Mouse (Mus musculus) v-Abl transformed pro-B cells (cell line): ENCODE results near the gene Dynlrb2.

ENCODE experiments used
- in situ Hi-C, 2 experiments: fragments of 400-800 bp; cut with MboI; formaldehyde crosslinking; loops; one replicate each; pipeline ENCODE4 v1.15.1; 2025; ENCODE audit not compliant: unreplicated experiment in 2 of 2

Gene Dynlrb2

DNA sequence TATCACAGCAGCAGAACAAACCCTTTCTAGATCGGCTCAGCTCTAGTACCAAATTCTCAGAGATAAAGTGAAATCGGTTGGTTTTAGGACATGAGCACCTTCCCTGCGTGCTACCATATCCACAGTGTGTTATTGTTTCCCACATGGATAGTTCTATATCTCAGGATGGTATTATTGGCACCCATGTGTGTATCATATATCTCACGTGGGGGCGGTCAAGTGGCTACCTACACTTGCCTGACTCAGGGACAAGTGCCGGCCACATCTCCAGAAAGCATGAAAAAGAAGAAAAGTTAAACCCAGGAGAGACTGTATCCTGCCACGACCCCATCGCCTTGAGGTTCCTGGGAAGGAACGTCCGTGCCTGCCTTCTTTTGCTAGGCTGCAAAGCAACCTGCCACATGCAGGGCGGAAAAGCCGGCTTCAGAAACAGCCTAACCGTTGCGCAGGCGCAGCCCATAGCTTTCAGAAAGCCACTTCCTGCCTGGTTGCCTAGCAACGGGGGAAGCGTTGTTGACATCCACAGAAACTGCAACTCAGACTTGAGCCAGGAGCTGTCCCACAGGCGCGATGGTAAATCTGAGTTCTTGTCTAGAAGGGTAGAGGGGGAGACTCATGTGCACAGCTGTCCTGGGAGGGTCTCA, at the start of gene Dynlrb2:
Gene Dynlrb2, plus strand, starts transcription at position 498 of the 644 bp plus-strand sequence.
- in situ Hi-C loops = no loop called here

DNA sequence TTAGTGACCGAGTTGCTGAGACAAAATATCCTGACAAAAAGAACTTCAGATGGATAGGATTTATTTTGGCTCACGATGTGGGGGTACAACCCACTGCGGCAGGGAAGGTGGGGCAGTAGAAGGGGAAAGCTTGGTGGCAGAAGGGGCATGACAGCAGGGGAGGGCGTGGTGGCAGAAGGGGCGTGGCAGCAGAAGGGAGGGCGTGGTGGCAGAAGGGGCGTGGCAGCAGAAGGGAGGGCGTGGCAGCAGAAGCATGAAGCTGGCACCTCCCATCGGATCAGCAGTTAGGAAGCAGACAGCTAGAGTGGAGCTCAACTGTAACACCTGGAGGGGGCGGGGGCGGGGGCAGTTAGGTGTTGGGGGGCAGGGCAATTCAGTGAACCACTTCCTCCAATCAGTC, 46.2 kb upstream of the Dynlrb2 start:
- in situ Hi-C loops = no loop called here

DNA sequence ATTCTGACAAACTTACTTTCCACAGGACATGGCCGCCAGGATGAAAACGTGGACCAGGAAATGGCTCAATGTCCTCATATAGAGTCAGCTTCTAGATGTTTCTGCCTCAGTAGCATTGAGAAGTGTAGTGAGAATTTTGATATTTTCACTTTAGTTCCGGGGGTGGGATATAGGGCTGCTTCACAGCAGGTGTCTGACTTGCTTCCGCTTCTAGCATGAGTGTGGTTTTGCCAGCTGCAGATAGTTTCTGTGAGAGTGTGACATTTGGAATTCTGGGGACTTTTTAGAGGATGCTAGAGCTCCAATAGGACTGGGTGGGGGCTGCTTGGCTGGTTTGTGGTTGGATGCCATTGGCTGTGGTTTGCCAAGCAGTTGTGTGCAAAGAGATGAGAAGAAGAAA, 43.3 kb upstream of the Dynlrb2 start:
- in situ Hi-C loops = no loop called here

DNA sequence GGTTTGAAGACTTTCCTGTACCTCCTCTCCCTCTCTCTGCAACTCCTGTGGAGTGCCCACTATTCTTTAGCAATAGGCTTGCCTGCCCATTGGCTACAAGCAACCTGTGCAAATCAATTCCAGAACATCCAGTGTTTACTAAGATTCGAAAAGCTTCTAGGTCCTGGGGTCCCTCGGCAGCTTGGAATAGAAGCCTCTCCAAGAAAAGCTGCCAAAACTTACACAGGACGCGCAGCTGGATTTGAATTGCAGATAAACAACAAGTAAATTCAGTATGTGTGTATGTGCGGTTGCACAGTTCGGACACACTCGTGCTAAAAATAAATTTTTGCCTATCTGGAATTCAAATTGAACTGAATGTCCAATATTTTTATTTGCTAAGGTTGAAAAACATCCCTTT, 38.2 kb upstream of the Dynlrb2 start:
- in situ Hi-C loops = no loop called here

DNA sequence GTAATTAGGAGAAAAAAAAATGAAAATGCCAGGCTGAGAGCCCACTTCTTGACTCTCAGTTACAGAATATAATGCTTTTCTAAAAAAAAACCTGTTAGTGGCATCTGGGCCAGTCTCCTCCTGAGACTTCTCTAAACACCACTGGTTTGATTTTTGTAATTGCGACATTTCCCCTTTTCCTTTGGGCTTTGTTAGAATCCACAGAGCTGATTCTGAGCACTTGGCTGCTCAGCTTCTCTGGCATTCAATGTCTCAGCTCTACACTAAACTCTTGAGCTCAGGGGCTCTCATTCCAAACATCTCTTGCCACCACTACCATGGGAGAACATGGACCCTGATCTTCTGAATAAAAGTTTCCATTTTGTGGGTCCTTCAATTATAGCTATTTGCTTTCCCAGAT, 37.7 kb upstream of the Dynlrb2 start:
- in situ Hi-C loops = no loop called here

DNA sequence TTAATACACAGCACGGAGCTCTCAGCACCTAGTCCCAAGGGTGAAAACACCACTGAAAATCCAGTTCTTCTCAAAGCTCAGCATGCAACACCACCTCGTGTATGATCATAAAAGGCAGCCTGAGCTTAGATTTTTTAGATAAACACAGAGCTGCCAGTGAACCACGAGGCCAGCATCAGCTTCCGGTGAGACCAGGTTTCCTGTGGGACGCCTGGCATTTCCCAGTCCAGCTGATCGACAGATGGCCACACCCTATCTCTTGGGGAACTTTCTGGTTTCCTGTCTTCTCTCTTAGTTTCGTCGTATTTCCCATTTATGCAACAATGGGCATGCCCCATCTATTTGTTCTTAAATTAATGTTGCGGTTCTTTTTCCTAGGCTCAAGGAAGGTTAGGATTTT, 26.8 kb upstream of the Dynlrb2 start:
- in situ Hi-C loops = loop anchor here in 1 of 2 experiments (25.0 kb wide), 1 partner anchor 559 kb away; no protein-coding TSS in a partner anchor

DNA sequence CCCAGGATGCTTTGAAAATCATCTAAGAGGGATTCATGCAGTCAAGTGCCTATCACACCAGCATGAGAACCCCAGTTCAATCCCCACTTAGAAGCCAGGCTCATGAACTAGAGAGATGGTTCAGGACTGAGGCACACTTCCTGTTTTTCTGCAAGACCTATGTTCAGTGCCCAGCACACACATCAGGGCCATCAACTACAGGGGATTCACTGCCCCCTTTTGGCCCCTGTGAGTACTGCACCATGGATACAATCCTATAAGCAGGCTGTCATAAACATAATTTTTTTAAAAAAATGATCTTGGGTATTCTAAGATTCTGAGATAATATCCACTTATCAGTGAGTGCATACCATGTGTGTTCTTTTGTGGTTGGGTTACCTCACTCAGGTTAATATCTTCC, 26.1 kb upstream of the Dynlrb2 start:
- in situ Hi-C loops = loop anchor here in 1 of 2 experiments (25.0 kb wide), 1 partner anchor 559 kb away; no protein-coding TSS in a partner anchor

DNA sequence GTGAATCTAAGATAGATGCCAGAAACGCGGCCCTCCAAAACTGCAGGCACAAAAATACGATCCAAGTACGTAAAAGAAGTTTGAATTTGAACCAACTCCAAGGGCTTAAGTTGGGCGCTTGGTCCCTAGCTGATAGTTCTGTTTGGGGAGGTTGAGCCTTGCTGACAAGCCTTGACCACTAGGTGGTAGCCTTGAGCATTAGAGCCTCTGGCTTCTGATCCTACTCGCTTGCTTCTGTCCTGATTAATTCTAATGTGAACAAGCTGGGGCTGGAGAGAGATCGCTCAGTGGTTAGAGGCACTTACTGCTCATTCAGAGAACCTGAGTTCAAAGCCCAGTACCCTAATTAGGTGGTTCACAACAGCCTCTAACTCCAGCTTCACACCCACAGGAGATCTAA, 23.9 kb upstream of the Dynlrb2 start:
- in situ Hi-C loops = loop anchor here in 1 of 2 experiments (25.0 kb wide), 1 partner anchor 556 kb away; no protein-coding TSS in a partner anchor

DNA sequence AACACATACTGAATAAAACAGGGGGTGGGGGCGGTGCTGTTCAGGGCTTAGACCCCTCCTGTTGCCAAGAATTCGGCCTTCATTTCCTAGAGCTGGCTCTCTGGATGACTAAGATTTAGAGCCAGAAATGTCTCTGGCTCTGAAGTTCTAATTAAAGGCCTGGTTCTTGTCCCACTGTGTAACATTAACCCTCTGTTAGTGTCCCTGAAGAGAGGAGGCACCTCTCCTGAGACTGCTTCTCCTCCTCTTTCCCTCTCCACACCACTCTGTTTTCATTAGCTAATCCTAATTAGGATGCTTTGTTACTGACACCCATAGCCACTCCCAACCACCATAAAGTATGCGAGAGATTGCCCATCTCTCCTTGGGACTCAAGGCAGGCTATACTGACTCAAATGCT, 22.0 kb upstream of the Dynlrb2 start:
- in situ Hi-C loops = loop anchor here in 1 of 2 experiments (25.0 kb wide), 1 partner anchor 555 kb away; no protein-coding TSS in a partner anchor

DNA sequence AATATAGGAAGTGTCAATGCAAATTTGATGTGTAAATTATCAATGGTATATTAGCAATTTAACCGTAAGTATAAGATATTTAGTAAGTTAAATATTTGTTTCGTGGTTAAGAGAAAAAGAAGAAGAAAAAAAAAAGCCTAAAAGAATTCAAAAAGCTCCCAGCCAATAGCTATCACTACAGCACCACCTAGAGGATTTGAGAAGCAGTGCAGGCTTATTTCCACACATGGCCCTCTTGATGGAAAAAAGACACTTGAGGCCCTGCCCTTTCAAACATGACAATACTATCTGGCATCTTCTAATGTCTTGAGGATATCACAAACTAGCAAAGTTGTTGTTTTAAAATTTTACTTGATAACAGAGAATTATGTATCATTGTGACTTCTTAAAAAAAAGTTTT, 20.7 kb upstream of the Dynlrb2 start:
- in situ Hi-C loops = loop anchor here in 1 of 2 experiments (25.0 kb wide), 1 partner anchor 553 kb away; no protein-coding TSS in a partner anchor

DNA sequence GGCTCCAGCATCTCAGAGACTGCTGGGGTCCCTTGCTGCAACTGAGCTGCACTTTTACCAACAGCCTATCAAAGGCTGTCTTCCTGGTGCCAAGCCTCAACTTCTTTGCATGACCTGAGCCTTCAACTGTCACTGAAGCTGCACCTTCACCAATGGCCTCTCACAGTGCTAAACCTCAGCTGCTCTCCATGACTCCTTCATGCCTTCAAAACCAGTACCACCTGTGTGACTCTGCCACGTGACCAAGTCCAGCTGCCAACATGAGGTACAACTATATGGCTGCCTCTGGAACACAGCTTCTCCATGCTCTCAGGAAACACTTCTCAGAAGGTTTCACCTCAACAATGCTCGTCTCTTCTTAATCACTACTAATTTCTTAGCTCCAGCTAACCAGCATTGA, 16.2 kb upstream of the Dynlrb2 start:
- in situ Hi-C loops = loop anchor here in 1 of 2 experiments (25.0 kb wide), 1 partner anchor 549 kb away; no protein-coding TSS in a partner anchor

DNA sequence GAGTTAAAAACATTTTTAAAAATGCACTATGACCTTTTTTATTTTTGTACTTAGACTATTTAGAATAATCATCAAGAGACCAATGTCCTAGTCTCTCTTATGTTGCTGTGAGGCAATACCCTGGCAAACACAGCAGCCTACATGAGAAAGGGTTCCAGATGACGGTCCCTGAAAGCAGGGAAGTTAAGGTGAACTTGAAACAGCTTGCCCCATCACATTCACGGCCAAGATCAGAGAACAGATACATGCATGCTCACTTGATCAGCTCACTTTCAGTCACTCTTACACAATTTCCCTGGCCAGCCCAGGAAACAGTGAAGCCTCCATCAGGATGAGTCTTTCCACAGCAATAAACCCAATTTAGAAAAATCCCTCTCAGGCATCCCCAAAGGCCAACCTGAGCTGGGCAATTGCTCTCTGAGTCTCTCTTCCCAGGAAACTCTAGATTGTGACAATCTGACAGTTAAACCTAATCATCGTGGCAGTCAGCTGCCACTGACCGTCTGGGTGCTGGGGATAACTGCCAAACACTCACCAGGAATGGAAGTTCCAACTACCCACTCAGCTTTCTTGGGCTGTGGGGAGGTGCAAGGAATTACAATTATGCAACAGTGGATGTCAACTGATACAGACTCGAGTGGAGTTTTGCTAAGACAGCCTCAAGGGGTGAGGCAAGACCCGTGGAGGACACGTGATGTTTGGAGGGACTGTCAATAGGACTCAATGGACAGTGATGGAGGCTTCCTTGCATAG, 4.5 kb upstream of the Dynlrb2 start:
- in situ Hi-C loops = no loop called here

DNA sequence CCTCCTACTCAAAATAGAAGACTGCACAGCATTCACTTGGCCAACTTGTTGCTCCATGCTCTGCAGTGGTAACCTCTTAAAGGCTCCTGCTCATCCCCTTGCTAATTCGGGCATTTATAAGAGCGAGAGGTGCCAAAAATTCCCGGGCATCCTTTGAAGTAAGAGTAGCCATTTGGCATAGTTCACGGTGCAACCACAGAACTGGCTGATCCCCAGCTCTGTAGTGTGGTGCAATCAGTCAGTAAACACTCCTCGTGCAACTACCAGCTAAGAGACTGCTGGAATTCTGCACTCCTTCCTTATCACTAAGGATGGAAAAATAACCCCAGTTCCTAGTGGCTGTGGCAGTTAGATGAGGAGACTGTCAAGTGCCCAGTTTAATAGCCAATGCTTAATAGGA, 3.9 kb downstream of the Dynlrb2 start:
- in situ Hi-C loops = no loop called here

DNA sequence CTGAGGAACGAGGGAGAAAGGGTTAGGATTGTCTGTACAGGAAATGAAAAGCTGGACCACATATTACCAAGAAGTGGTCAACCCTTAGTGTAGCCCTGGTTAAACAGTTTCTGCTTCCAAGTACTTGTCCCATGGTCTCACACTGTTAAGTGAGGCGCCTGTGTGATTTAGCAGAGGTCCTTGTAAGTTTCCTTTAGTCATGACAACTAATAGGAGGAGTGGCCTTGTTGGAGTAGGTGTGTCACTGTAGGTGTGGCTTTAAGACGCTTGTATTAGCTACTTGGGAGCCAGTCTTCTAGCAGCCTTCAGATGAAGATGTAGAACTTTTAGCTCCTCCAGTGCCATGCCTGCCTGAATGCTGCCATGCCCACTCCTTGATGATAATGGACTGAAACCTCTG, 4.5 kb downstream of the Dynlrb2 start:
- in situ Hi-C loops = no loop called here

DNA sequence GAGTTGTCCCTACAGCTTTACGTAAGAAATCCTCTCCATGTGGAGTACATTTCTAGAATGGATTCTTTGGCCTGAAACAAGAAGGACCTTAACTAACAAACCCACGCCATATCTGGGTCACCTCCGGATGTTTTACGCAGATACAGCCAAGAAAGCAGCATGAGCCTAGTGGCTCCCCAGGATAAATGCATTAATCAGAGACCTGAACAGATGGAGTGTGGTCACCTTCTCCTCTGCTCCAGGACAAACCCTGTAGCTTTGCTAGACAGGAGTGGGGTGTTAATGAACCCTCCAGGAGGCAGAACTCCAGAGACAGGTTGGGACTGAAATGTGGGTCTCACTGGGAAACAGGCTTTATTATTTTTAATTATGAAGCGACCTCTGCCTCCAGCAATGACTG, 14.9 kb downstream of the Dynlrb2 start:
- in situ Hi-C loops = no loop called here

DNA sequence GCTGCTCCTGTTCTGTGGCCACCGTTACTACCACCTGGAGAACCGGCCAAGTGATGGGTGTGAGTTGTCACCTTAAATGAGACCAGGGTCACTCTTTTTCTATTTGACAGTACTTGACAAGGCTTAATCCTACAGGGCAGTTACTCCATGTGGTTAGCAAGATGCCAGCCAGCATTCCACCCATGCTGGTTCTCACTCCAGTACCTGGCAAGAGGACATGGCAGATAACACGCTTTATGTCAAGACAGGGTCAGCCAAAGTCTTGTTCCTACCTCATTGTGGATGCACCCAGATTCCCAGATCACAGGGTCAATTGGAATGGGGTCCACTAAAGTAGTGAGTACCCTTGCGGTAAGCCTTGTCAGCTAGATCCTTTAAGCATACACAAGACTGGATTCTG, 16.4 kb downstream of the Dynlrb2 start:
- in situ Hi-C loops = no loop called here

DNA sequence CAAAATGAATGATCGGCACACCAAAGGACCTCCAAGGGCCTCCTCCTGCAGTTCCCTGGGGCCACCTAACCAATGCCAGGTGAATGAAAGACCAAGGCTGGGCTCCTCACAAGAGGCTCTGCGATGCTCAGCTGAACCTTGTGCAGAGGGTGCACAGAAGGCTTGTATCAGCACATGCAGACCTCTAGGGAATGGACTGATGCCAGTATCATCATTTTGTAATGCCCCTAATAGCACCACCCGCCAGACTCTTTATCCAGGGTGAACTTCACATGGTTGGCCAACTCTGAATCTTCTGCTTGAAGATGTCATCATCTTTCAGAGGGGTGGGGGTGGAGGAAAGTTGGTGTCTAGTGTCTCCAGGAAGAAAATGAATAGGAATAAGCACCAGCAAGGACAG, 16.9 kb downstream of the Dynlrb2 start:
- in situ Hi-C loops = no loop called here

DNA sequence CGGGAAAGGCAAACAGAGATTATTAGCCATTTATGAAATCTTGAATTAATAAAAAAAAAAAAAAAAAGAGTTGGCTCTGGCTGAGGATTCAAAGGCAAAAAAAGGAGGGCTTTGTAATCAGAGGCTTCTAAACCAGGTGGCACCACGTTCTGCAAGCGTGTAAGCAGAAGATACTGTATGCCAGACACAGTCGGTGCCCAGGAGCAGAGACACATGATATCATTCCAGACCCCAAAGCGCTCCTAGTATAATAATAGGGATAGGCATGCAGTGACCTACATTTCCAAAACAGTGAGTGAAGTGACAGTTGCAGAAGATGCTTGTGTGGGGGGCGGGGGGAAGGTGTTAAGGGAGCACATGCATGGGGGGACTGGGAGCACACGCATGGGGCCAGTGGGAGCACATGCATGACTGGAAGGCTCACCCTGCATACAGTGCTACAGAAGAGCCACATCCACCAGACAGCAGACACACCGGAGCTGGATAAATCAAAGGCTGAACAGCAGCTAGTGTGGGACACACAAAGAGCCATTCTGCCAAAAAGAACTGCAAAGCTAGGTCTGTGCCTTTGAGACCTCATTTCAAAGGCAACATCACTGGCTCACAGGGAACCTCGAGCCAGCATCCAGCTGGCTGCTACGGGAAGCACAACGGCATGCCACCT, 17.5 kb downstream of the Dynlrb2 start:
- in situ Hi-C loops = no loop called here

DNA sequence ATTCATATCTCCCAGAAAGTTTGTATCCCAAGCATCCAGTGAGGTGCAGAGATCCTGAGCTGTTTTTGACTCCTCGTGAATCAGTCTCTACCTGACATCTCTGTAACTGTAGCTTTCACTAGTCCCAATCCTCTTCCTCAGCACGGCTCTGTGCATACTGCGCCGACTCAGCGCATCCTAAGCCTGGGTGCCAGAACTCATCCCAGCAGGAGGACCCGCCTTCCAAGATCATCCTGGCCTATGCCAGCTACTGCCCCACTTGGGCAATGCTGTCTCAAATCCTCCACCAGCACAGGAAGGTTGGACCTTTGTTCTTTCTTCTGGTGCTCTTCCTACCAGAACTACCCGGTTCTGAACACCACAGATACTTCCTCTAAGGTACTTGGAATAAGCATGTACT, 20.1 kb downstream of the Dynlrb2 start:
- in situ Hi-C loops = no loop called here

DNA sequence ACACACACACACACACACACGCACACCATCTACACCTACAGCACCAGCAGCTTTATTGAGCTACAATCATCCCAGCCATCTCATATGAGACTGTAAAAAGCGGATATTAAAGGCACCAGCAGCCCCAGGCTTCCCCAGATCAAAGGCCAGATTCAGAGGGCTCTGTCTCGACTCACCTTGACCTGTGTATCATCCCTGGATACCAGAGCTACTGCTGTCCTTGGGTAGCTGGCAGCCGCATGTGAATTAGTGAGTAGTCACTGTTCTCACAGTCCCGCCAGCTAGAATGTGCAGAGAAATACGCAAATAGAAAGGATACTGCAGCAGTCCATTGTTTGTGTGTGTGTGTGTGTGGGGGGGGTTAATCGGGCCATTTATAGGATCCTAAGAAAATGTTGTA, 24.0 kb downstream of the Dynlrb2 start:
- in situ Hi-C loops = no loop called here

DNA sequence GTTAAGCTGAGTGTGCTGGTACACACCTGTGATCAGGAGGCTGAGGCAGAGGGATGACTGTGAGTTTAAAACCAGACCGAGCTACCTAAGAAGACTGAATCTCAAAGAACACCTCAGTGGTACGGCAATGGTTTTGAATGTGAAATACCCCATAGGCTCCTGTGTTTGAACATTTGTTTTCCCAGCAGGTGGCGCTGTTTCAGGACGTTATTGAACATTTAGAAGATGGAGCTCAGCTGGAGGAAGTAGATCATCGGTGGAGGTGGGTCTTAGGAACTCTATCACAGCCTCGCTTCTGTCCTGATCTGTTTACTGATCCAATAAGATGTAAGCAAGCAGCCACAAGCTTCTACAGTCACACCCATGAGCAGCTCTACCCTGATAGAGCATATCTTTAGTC, 28.3 kb downstream of the Dynlrb2 start:
- in situ Hi-C loops = no loop called here
